Mouse (Mus musculus) granulocyte monocyte progenitor cell, adult 5-6 weeks (primary cell): ENCODE data around the gene Mrtfb. TPM values are rescaled to one million over a fixed set of nuclear protein-coding genes. Genes with fewer than 3 reads are reported as not detected.

Source experiments
- ATAC-seq: replicated peaks from 2 replicates; pipeline ENCODE4 v1.8.0; 2016; ENCODE audit warnings: mild to moderate bottlenecking, moderate TSS enrichment, inconsistent platforms; ENCODE audit not compliant: poor library complexity, severe bottlenecking
- total RNA-seq, 2 experiments: library from RNA; stranded (forward) in 1 of 2; stranded (reverse) in 1 of 2; fragments of 200-712, 200-1000 nt in 1 of 2; fragments of >200 nt in 1 of 2; fragmentation: Nextera tagmentation in 1 of 2; gene quantifications; 2 replicates each; pipeline ENCODE4 v1.2.3; 2014 to 2017

Gene Mrtfb
- total RNA-seq, 2 experiments from 2014 or later: 4.5 to 10.0 TPM

DNA sequence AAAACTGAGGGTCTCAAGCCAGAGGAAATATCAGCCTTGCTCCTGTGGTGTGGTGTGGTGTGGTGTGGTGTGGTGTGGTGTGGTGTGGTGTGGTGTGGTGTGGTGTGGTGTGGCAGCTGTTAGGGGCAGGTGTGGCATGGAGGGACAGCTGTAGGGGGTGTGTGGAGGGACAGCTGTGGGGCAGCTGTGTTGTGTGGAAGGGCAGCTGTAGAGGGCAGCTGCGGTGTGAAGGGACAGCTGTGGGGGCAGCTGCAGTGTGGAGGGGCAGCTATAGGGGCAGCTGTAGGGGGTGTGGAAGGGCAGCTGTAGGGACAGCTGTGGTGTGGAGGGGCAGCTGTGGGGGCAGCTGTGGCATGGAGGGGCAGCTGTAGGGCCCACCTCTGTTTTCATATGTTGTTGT lies 172.5 kb downstream of the Mrtfb start:
- ATAC-seq: no peak

DNA sequence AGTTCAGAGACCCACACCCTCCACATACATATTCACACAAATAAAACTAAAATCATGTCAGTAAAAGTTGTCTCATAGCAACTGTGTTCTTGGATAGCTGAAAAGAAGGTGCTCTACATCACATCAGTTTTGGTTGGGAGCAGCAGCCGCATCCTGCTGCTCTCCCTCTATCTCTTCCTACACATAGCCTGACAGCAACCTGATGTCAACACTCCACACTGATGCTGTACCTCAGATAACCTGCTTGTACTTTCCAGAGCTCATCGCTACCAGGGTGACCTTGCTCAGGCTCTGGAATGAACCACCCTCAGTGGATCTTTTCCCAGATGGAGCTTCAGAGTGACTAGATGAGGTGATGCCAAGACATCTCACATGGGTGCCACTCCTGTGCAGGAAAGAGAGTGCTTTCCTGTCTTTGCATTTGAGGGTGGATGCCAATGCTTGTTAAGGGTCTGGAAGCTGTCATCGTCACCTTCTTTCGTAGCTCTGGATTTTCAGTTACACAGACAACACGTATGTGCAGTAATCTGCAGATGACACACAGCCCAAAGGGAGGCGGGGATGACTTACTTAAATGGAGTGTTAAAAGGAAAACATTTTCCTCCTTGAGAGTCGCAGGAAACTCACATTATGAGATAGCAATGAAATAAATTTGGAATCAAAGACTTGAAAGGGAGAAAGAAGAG lies 173.8 kb downstream of the Mrtfb start:
- ATAC-seq: no peak

- no peak for ATAC-seq
These were observed 174.7 kb downstream of the Mrtfb start for GRCm38 (mm10) chr16:13430940-13431339.

DNA sequence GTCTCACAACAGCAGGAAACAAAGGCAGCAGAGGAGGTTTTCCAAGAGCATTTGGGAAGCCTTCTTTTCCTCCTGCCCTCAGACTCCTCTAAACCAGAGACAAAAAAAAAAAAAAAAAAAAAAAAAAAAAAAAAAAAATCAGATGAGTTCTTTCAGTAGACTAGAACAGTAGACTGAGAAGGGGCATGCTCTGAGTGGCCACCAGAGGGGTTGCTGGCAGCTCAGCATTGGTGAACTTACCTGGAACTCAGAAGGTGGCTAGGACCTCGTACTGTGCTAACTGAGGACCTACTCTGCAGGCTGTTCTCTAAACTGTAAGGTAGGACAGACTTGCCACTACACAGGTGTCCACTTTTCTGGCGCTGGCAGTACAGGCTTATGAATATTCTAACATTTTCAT lies 179.3 kb downstream of the Mrtfb start:
- no peak for ATAC-seq

- peak; percentile 88 for ATAC-seq
These were observed 180.9 kb downstream of the Mrtfb start for GRCm38 (mm10) chr16:13437037-13437769.

DNA sequence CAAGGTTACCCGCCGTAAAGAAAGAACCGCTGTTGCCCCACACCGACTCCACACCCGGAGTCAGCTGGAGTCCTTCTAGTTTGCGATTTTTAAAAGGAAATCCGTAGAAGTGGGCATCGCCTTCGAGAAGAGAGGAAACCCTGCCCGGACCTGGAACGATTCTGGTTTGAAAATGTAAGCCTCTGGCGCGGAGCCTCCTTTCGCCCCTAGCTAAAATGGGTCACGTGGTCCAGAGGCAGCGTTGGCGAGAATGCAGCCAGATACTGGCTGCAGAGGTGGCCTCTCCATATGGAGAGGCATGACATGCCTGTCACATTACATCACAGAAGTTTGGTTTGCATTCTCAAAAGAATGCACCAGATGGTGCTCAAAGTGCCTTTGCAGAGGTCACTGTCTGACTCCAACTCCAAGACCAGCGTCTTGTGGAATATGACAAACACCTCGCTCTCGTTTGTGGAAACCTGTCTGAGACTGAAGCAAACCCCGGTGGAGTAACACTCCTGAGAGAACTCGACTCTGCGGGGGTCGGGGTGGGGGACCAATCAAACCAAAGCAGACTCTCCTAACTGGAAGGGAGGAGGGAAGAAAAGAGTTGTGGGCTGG lies 181.6 kb downstream of the Mrtfb start:
- ATAC-seq: peak; percentile 63

DNA sequence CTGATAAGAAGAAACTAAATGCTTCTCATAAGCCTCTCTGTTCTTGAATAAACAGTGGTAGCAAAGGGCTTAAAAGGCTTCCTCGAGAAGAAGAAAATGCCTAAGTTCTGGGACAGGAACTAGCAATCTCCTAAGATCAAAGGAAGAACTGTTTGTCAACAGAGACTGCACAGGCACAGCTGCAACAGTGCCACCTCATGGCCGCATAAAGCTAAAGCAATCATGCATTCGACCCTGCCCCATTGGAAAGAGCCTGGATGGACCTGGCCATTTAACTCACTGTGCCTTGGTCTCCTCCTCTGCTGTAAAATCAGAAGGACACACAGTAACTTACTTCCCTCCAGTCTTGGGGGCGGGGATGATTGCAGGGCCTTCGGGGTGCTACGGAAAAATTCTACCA lies 184.2 kb downstream of the Mrtfb start:
- peak; percentile 46 for ATAC-seq

GRCm38 (mm10) chr16:13443764-13444163 lies 187.5 kb downstream of the Mrtfb start:
- no peak for ATAC-seq

- ATAC-seq: no peak
These were observed 189.2 kb downstream of the Mrtfb start for GRCm38 (mm10) chr16:13445461-13445860.

DNA sequence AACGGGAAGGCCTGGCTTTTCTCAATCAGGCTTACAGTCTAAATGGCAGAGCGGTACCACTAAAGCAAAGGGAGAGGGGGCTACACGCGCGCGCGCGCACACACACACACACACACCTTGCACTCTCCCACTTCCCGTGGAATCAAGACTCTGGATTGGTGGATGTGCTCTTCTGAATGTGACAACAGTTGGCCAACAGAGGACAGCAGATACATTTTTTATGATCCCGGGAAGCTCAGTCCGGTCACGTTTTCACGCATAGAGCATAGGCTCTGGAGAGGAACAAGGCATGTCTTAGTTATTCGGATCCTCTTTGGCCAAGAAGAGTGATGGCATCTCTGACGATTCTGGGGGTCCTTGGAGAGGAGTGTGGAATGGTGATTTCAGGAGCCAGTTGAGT lies 190.2 kb downstream of the Mrtfb start:
- no peak for ATAC-seq

DNA sequence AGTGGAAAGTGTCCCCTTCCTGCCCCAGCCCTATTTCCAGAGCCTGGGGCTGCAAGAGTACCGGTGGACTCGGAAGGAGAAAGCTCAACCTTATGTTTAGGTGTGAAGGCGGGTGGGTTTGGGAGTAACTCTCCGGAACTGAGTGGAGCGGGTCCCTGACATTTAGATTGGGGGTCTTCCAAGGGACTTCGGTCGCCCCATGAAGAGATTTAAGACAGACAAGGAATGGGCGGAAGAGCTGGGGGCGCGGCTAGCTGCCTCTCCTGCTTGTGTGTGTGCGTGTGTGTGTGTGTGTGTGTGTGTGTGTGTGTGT lies 190.6 kb downstream of the Mrtfb start:
- ATAC-seq: no peak

DNA sequence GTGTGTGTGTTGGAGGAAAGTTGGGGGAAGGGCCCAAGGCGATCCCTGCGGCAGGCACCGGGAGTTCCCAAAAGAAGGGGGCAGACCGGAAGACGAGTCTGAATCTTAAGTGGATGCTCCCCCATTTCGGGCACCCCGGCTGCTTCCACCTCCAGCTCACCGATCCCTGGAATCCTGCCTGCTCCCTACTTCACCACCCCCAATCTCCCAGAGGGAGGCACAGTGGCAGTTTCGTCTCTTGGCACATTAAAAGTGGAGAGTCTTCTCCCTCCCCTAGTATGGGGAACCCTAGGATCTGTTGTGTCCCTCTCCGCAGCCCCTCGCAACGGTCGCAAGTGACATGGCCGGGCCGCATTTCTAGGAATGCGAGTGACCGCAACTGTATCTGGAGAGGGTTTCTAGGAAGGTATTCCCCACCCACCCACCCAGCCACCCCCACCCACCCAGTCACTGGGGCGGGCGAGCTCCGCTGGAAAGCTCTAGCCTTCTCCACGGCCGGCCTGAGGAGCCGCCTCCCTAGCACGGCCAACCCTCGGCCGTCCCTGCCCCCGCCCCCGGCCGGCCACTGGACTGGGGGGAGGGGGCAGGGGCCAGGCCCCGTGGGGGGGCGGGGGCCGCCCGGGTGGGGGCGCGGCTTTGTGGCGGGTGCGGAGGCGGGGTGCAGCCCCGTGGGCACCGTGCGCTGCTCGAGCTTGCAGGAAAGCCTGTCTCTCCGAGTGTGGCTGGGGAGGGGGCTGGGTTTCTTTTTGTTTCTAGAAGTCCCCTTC lies 191.2 kb downstream of the Mrtfb start:
- peak; percentile 29 for ATAC-seq

GRCm38 (mm10) chr16:13448051-13448705 lies 191.9 kb downstream of the Mrtfb start:
- ATAC-seq: peak; percentile 28

- no peak for ATAC-seq
These were observed 192.4 kb downstream of the Mrtfb start for GRCm38 (mm10) chr16:13448706-13449090.

DNA sequence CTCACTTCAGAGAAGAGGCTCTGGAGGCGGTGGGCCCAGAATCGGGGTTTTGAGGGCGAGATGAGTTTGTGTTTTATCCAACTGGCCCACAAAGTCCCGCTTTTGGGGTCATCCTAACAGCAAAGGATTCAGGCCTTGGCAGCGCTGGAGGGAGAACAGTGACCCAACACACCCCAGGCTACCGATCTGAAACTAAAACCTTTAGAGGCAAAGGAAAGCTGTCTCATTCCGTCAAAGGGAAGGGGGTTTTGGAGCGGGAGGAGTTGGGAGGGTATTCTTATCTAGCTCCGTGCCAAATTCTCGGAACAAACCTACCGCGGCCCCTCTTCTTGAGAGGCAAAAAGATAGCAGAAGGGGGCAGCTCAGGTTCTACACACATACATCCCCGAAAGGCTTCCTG lies 193.2 kb downstream of the Mrtfb start:
- no peak for ATAC-seq

GRCm38 (mm10) chr16:13450831-13451230 lies 194.6 kb downstream of the Mrtfb start:
- ATAC-seq: no peak

- ATAC-seq: no peak
These were observed 195.7 kb downstream of the Mrtfb start for GRCm38 (mm10) chr16:13451991-13452390.

GRCm38 (mm10) chr16:13452661-13453060 lies 196.4 kb downstream of the Mrtfb start:
- ATAC-seq: no peak

DNA sequence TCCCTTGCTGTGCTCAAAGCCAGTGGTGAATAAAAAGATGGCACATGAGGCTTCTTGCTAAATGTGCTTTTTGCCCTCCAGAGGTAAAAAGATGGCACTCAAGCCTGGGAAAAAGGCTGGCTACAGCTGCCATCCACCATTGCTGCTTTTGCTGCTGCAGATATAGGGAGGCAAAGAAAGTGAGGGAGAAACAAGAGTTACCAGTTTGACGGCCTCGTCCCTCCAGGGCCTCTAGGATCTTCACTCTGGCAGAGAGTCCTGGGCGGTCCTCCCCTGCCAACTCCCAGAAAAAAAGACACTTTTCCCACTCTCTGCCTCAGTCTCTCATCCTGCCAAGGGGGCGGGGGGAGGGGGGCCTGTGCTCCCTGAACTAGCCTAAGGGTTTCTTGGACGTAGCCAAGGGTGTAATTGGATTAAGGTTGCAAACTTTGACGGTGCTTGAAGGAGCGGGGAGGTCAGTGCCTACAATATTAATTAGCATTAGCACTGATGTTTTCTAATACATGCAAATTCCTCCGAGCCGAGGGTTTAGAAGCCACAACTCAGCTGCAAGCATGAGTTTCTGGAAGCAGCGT lies 197.8 kb downstream of the Mrtfb start:
- no peak for ATAC-seq

DNA sequence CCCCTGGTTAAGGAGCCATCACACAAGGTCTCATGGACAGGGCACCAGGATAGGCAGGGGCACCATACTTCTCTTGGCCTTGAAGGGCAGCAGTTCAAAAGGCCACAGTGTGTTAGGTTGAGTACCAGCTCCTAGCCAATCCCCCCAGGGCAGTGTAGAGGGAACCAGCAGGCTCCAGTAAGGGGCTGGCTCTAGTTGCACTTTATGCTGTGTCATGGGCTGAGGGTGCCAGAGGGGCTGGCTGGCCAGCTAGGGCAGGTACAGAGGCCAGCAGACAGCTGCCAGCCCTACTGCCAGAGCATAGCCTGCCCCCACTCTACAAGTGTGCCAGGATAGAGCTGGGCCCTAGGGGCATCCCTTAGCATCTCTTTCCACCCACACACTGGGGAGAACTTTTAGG lies 199.3 kb downstream of the Mrtfb start:
- no peak for ATAC-seq
